Mouse (Mus musculus): ENCODE measurements around the gene Rps6. TPM values are rescaled to one million over a fixed set of nuclear protein-coding genes. Genes with fewer than 3 reads are reported as not detected.
"Not testable (repeated sequence)": the region's sequence is repeated elsewhere in the genome, so short reads cannot be mapped to it uniquely, and the experiment has no call there.

Gene Rps6
- polyA plus RNA-seq, 1 experiment = 2,408 TPM

DNA sequence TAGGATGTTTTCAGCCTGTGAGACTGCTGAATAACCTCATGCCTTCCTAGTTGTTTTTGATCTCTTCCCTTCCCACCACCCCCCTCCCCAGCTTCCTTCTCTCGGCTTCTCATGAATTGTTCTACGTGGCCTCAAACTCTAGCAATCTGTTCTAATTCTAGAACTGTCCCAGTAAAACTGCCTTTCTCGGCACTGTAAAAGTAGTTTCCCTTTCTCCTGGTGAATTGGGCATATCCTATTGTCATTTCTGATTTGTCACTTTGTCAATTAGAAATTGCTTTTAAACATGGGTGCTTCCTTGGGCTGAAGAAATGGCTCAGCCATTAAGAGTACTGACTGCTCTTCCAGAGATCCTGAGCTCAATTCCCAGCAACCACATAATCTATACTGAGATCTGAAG, 5.2 kb downstream of the Rps6 start:
- Histone ChIP-seq H3K79me2 (ENCODE audit: control insufficient read depth, insufficient read depth) (peaks cover 25% of the 10 kb centered on the region), H3K79me3 (ENCODE audit: low read depth) (peaks cover 19% of the 10 kb centered on the region), H3K36me3 (ENCODE audit: control insufficient read depth, insufficient read depth) (peaks cover 44% of the 10 kb centered on the region), H3K27me3 (ENCODE audit: control insufficient read depth, insufficient read depth, insufficient read length) (no peaks in the 10 kb centered on the region), H3K4me3 (ENCODE audit: insufficient read depth, poor library complexity, severe bottlenecking) (no peak overlapping the region), H3ac (ENCODE audit: control insufficient read depth, insufficient read length, low read depth) (no peak overlapping the region)
- TF ChIP-seq CTCF (IDR thresholded peaks at IDR 0.05; ENCODE audit: control insufficient read depth, insufficient read depth, insufficient read length) (no peak), MYOD1 (IDR thresholded peaks at IDR 0.05; ENCODE audit: control insufficient read depth, insufficient read length, low read depth) (no peak), MYOG (IDR thresholded peaks at IDR 0.05; ENCODE audit: control insufficient read depth, extremely low read depth, insufficient read length) (no peak), USF1 (IDR thresholded peaks at IDR 0.05; ENCODE audit: low read depth) (no peak)

DNA sequence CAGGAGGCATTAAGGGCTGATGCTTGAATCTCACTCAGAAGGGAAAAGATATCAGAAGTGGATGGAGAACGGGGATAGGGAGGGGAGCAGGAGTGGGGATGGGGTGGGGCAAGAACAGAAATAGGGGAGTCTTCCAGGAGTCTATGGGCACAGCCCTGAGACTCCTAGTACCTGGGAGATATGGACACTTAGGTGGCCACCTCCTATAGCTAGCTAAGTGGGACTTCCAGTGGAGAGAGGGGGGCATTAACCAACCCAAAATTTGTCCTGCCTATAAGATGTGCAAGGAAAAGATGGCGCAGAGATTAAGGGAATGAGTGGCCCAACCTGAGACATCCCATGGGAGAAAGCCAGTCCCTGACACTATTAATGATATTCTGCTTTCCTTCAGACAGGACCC, 5.9 kb downstream of the Rps6 start:
- Histone ChIP-seq H3ac (ENCODE audit: control insufficient read depth, insufficient read length, low read depth) (no peak overlapping the region), H3K79me2 (ENCODE audit: control insufficient read depth, insufficient read depth) (peaks cover 18% of the 10 kb centered on the region), H3K36me3 (ENCODE audit: control insufficient read depth, insufficient read depth) (peaks cover 42% of the 10 kb centered on the region), H3K27me3 (ENCODE audit: control insufficient read depth, insufficient read depth, insufficient read length) (no peaks in the 10 kb centered on the region), H3K4me3 (ENCODE audit: insufficient read depth, poor library complexity, severe bottlenecking) (no peak overlapping the region), H3K79me3 (ENCODE audit: low read depth) (peaks cover 13% of the 10 kb centered on the region)
- no peak for TF ChIP-seq MYOD1 (IDR thresholded peaks at IDR 0.05; ENCODE audit: control insufficient read depth, insufficient read length, low read depth)
- no peak for TF ChIP-seq FOSL1 (IDR thresholded peaks at IDR 0.05; ENCODE audit: insufficient read depth, low read length, poor library complexity, severe bottlenecking)
- no peak for TF ChIP-seq CEBPB (IDR thresholded peaks at IDR 0.05; ENCODE audit: low read depth)
- no peak for TF ChIP-seq MAX (IDR thresholded peaks at IDR 0.05)
- TF ChIP-seq MYOG (IDR thresholded peaks at IDR 0.05; ENCODE audit: control insufficient read depth, extremely low read depth, insufficient read length) = no peak
- no peak for TF ChIP-seq USF1 (IDR thresholded peaks at IDR 0.05; ENCODE audit: low read depth)
- no peak for TF ChIP-seq CTCF (IDR thresholded peaks at IDR 0.05; ENCODE audit: control insufficient read depth, insufficient read depth, insufficient read length)

DNA sequence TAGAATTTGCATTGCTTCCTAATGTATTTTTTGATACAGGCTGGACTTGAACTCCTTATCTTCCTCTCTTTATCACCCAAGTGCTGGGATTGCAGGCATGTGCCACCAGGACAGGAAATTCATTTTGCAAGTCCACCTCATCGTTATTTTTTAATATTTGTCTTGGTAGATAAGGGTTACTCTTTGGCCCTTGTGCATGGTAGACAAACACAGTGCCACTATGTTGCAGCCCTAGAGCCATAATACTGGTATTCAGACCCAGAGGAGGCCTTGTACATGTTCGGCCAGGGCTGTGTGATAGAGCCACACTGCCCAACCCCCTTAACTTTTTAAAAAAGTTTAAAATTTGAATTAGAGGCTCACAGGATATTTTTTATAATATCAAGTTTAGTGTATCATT, 10.0 kb downstream of the Rps6 start:
- no peak overlapping the region for H3K4me3 ChIP-seq (ENCODE audit: insufficient read depth, poor library complexity, severe bottlenecking)
- H3K79me3 ChIP-seq (ENCODE audit: low read depth) = no peaks in the 10 kb centered on the region
- H3ac ChIP-seq (ENCODE audit: control insufficient read depth, insufficient read length, low read depth) = no peak overlapping the region
- no peak for TF ChIP-seq CEBPB (IDR thresholded peaks at IDR 0.05; ENCODE audit: low read depth)
- TF ChIP-seq MYOG (IDR thresholded peaks at IDR 0.05; ENCODE audit: control insufficient read depth, extremely low read depth, insufficient read length) = no peak
- TF ChIP-seq CTCF (IDR thresholded peaks at IDR 0.05; ENCODE audit: control insufficient read depth, insufficient read depth, insufficient read length) = no peak
- no peak for TF ChIP-seq FOSL1 (IDR thresholded peaks at IDR 0.05; ENCODE audit: insufficient read depth, low read length, poor library complexity, severe bottlenecking)
- no peak for TF ChIP-seq MYOD1 (IDR thresholded peaks at IDR 0.05; ENCODE audit: control insufficient read depth, insufficient read length, low read depth)
- TF ChIP-seq USF1 (IDR thresholded peaks at IDR 0.05; ENCODE audit: low read depth) = no peak
- no peak for TF ChIP-seq MAX (IDR thresholded peaks at IDR 0.05)
- H3K79me2 ChIP-seq (ENCODE audit: control insufficient read depth, insufficient read depth) = no peaks in the 10 kb centered on the region
- H3K36me3 ChIP-seq (ENCODE audit: control insufficient read depth, insufficient read depth) = peaks cover 19% of the 10 kb centered on the region
- H3K27me3 ChIP-seq (ENCODE audit: control insufficient read depth, insufficient read depth, insufficient read length) = no peaks in the 10 kb centered on the region

DNA sequence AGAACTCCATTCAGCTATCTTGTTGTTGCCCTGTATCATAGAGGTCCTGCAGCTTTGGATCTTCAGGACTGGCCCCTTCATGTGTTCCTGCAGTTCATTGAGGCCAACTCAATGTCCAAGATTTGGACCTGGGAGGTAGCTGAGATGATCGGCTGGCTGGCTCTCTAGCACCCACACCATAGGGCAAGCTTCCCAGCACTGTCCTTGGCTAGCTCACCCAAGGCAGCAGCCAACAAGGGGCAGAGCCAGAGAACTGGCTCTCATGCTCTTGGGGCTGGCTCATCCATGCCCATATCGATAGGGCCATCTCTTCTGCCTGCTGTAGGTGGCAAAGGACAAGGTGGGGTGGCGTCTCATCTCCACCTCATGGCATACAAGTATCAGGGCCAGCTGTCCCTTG, 11.8 kb downstream of the Rps6 start:
- no peak for TF ChIP-seq FOSL1 (IDR thresholded peaks at IDR 0.05; ENCODE audit: insufficient read depth, low read length, poor library complexity, severe bottlenecking)
- no peak for TF ChIP-seq MYOG (IDR thresholded peaks at IDR 0.05; ENCODE audit: control insufficient read depth, extremely low read depth, insufficient read length)
- TF ChIP-seq MYOD1 (IDR thresholded peaks at IDR 0.05; ENCODE audit: control insufficient read depth, insufficient read length, low read depth) = no peak
- no peak for TF ChIP-seq MAX (IDR thresholded peaks at IDR 0.05)
- TF ChIP-seq CEBPB (IDR thresholded peaks at IDR 0.05; ENCODE audit: low read depth) = no peak
- no peak for TF ChIP-seq USF1 (IDR thresholded peaks at IDR 0.05; ENCODE audit: low read depth)
- no peak for TF ChIP-seq CTCF (IDR thresholded peaks at IDR 0.05; ENCODE audit: control insufficient read depth, insufficient read depth, insufficient read length)
- H3K79me3 ChIP-seq (ENCODE audit: low read depth) = no peaks in the 10 kb centered on the region
- peaks cover 23% of the 10 kb centered on the region for H3K36me3 ChIP-seq (ENCODE audit: control insufficient read depth, insufficient read depth)
- no peak overlapping the region for H3K4me3 ChIP-seq (ENCODE audit: insufficient read depth, poor library complexity, severe bottlenecking)
- H3K27me3 ChIP-seq (ENCODE audit: control insufficient read depth, insufficient read depth, insufficient read length) = no peaks in the 10 kb centered on the region
- no peaks in the 10 kb centered on the region for H3K79me2 ChIP-seq (ENCODE audit: control insufficient read depth, insufficient read depth)
- H3ac ChIP-seq (ENCODE audit: control insufficient read depth, insufficient read length, low read depth) = no peak overlapping the region

DNA sequence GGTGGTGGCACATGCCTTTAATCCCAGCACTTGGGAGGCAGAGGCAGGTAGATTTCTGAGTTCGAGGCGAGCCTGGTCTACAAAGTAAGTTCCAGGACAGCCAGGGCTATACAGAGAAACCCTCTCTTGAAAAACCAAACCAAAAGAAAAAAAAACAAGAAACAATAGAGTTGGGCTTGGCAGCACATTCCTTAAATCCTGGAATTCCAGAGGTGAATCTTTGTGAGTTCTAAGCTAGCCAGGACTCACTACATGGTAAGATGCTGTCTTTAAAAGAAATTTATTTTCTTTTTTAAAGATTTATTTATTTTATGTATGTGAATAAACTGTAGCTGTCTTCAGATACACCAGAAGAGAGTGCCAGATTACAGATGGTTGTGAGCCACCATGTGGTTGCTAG, 16.1 kb downstream of the Rps6 start:
- not testable (repeated sequence) for H3K4me3 ChIP-seq (ENCODE audit: insufficient read depth, poor library complexity, severe bottlenecking); H3ac ChIP-seq (ENCODE audit: control insufficient read depth, insufficient read length, low read depth); H3K27me3 ChIP-seq (ENCODE audit: control insufficient read depth, insufficient read depth, insufficient read length); H3K79me2 ChIP-seq (ENCODE audit: control insufficient read depth, insufficient read depth); H3K79me3 ChIP-seq (ENCODE audit: low read depth)
- H3K36me3 ChIP-seq (ENCODE audit: control insufficient read depth, insufficient read depth) = peaks cover 52% of the 10 kb centered on the region

DNA sequence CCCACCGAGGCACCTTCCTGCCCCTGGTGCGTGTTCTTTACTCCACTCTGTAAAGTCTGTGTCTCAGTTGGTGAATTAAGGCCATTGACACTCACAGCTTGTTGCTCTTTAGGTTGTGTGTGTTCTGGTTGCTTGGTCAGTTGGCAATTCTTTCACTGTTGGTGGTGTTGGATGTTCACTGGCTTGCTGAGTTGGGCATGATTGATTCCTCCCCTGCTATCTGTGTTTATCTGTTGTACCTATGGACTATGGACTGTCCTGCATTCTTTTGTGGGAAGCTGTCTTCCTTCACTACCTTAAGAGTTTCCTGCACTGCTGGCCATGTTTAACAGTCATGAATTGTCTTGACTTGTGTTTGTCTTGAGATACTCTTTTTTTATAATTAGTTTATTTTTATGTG, 25.3 kb downstream of the Rps6 start:
- Histone ChIP-seq H3K36me3 (ENCODE audit: control insufficient read depth, insufficient read depth) (peaks cover 38% of the 10 kb centered on the region), H3K79me3 (ENCODE audit: low read depth) (no peaks in the 10 kb centered on the region)
- TF ChIP-seq CEBPB (IDR thresholded peaks at IDR 0.05; ENCODE audit: low read depth) (no peak), CTCF (IDR thresholded peaks at IDR 0.05; ENCODE audit: control insufficient read depth, insufficient read depth, insufficient read length) (no peak), FOSL1 (IDR thresholded peaks at IDR 0.05; ENCODE audit: insufficient read depth, low read length, poor library complexity, severe bottlenecking) (no peak)

More for the DNA sequence above, 25.3 kb downstream of the Rps6 start:
- H3K79me2 ChIP-seq (ENCODE audit: control insufficient read depth, insufficient read depth) = no peaks in the 10 kb centered on the region
- no peak overlapping the region for H3ac ChIP-seq (ENCODE audit: control insufficient read depth, insufficient read length, low read depth)
- no peak overlapping the region for H3K4me3 ChIP-seq (ENCODE audit: insufficient read depth, poor library complexity, severe bottlenecking)
- no peaks in the 10 kb centered on the region for H3K27me3 ChIP-seq (ENCODE audit: control insufficient read depth, insufficient read depth, insufficient read length)
